34 mouse cellular contexts compared by ENCODE assay signal in genomic region chr1:105454687-105455086, GRCm38 (mm10).
"Had no signal": no experiment of that assay in that cellular context is flagged by ENCODE, and none has a peak within 500 bp of the region (broad histone marks: within the 10 kb centered on the region; RNA-seq: fewer than 3 reads in every experiment).

No protein-coding gene starts in this region.

- H3K27me3 ChIP-seq: heart, embryonic 12.5 days; heart, embryonic 13.5 days; heart, embryonic 15.5 days; hindbrain, embryonic 12.5 days; hindbrain, embryonic 13.5 days; hindbrain, embryonic 15.5 days; intestine, embryonic 15.5 days; kidney, embryonic 15.5 days had no signal

- H3K27ac ChIP-seq: heart, embryonic 13.5 days; heart, embryonic 15.5 days; hindbrain, embryonic 10.5 days; hindbrain, embryonic 12.5 days; hindbrain, embryonic 13.5 days; hindbrain, embryonic 14.5 days; hindbrain, embryonic 15.5 days; hindbrain, postnatal 0 days; intestine, embryonic 15.5 days; kidney, embryonic 15.5 days; kidney, postnatal 0 days; layer of hippocampus, adult 2 months; left cerebral cortex, adult 2 months had no signal

- H3K9ac ChIP-seq: heart, embryonic 12.5 days; heart, embryonic 13.5 days; heart, embryonic 15.5 days; hindbrain, embryonic 12.5 days; hindbrain, embryonic 13.5 days; hindbrain, embryonic 14.5 days; hindbrain, embryonic 15.5 days; intestine, embryonic 15.5 days; kidney, embryonic 15.5 days had no signal

- H3K4me2 ChIP-seq: heart, embryonic 12.5 days; heart, embryonic 13.5 days; heart, embryonic 15.5 days; hindbrain, embryonic 12.5 days; hindbrain, embryonic 13.5 days; hindbrain, embryonic 14.5 days; hindbrain, embryonic 15.5 days; intestine, embryonic 15.5 days; kidney, embryonic 15.5 days had no signal

- H3K36me3 ChIP-seq: heart, embryonic 12.5 days; heart, embryonic 13.5 days; heart, embryonic 15.5 days; hindbrain, embryonic 10.5 days; hindbrain, embryonic 12.5 days; hindbrain, embryonic 13.5 days; hindbrain, embryonic 15.5 days; intestine, embryonic 15.5 days; kidney, embryonic 15.5 days had no signal

- ATAC-seq: hindbrain, embryonic 16.5 days; hindbrain, postnatal 0 days; inflammation-experienced regulatory T-cells, adult 6 months; intestine, embryonic 15.5 days; intestine, embryonic 16.5 days; intestine, postnatal 0 days had no signal

- DNase-seq: heart, postnatal 10 days; heart, postnatal 14 days; heart, postnatal 36 days; heart, postnatal 4 days; kidney, adult 11 months; kidney, adult 18-20 months; kidney, adult 2 months; kidney, adult 8-10 months; kidney, adult 9 months; kidney, postnatal 10 days; kidney, postnatal 14 days; kidney, postnatal 25 days; kidney, postnatal 36 days; kidney, postnatal 4 days; layer of hippocampus, adult 9-11 months; layer of hippocampus, postnatal 36 days had no signal

- H3K4me1 ChIP-seq: heart, embryonic 12.5 days; heart, embryonic 13.5 days; heart, embryonic 15.5 days; hindbrain, embryonic 10.5 days; hindbrain, embryonic 12.5 days; hindbrain, embryonic 13.5 days; hindbrain, embryonic 15.5 days; intestine, embryonic 15.5 days; kidney, embryonic 15.5 days had no signal

- H3K4me3 ChIP-seq: heart, embryonic 12.5 days; heart, embryonic 13.5 days; heart, embryonic 15.5 days; hindbrain, embryonic 10.5 days; hindbrain, embryonic 12.5 days; hindbrain, embryonic 13.5 days; hindbrain, embryonic 15.5 days; intestine, embryonic 15.5 days; kidney, embryonic 15.5 days; layer of hippocampus, adult 2 months; left cerebral cortex, adult 2 months had no signal

- H3K9me3 ChIP-seq: heart, embryonic 12.5 days; heart, embryonic 15.5 days; hindbrain, embryonic 10.5 days; hindbrain, embryonic 12.5 days; hindbrain, embryonic 13.5 days; hindbrain, embryonic 15.5 days; intestine, embryonic 15.5 days; kidney, embryonic 15.5 days had no signal
